Mouse (Mus musculus) hindbrain, embryonic 14.5 days (tissue): ENCODE data around the gene Map3k13. TPM values are rescaled to one million over a fixed set of nuclear protein-coding genes. Genes with fewer than 3 reads are reported as not detected.

Experiments
- ATAC-seq: fragments of 200-750 bp; cut with Nextera tagmentation; 2 replicates; pipeline ENCODE4 v1.8.0; 2017; ENCODE audit warnings: moderate number of reproducible peaks, mild to moderate bottlenecking, moderate TSS enrichment, moderate library complexity; ENCODE audit not compliant: low FRiP score
- DNase-seq: peaks from one replicate; pipeline ENCODE4 v3.0.0-alpha.2; 2015; ENCODE audit warnings: low spot score
- H3K27ac ChIP-seq: fragments of 300-500 bp; sonication (generic); 2 replicates; pipeline ENCODE4 v1.5.1; 2014; ENCODE audit warnings: mild to moderate bottlenecking, moderate library complexity
- H3K27me3 ChIP-seq: fragments of 300-500 bp; sonication (generic); 2 replicates; pipeline ENCODE4 v1.6.1; 2014; ENCODE audit warnings: mild to moderate bottlenecking, low read length, mixed read lengths; ENCODE audit not compliant: control insufficient read depth, insufficient read depth
- H3K36me3 ChIP-seq: fragments of 300-500 bp; sonication (generic); replicated peaks from 2 replicates; pipeline ENCODE4 v1.6.1; 2014; ENCODE audit not compliant: control insufficient read depth, insufficient read depth
- H3K4me1 ChIP-seq: fragments of 300-500 bp; sonication (generic); replicated peaks from 2 replicates; pipeline ENCODE4 v1.6.1; 2014; ENCODE audit warnings: antibody characterized with exemption, low read length, mixed read lengths; ENCODE audit not compliant: control insufficient read depth, insufficient read depth
- H3K4me2 ChIP-seq: fragments of 300-500 bp; sonication (generic); replicated peaks from 2 replicates; pipeline ENCODE4 v1.6.1; 2014; ENCODE audit warnings: mild to moderate bottlenecking, moderate library complexity
- H3K4me3 ChIP-seq: fragments of 300-500 bp; sonication (generic); replicated peaks from 2 replicates; pipeline ENCODE4 v1.5.1; 2014; ENCODE audit warnings: mild to moderate bottlenecking, low read length
- H3K9ac ChIP-seq: fragments of 300-500 bp; sonication (generic); 2 replicates; pipeline ENCODE4 v1.6.1; 2014
- H3K9me3 ChIP-seq: fragments of 300-500 bp; sonication (generic); 2 replicates; pipeline ENCODE4 v1.6.1; 2016; ENCODE audit warnings: low read length; ENCODE audit not compliant: control insufficient read depth
- WGBS: fragments of 180-500 bp; shearing (Covaris S2); extraction: QIAGEN DNeasy Blood & Tissue Kit; methylation state at CpG from one replicate; pipeline ENCODE4 v1.1.7; 2014; 5-methylcytosine and 5-hydroxymethylcytosine counted together
- polyA plus RNA-seq: library from polyadenylated mRNA; unstranded; fragments of >200 nt; fragmentation: Nextera tagmentation; extraction: Ambion mirVana; gene quantifications from 2 replicates; pipeline ENCODE4 v1.2.1, GENCODE M21; 2014

Map3k13 gene
- polyA plus RNA-seq, 1 experiment from 2014 or later, result 8.3 TPM

DNA sequence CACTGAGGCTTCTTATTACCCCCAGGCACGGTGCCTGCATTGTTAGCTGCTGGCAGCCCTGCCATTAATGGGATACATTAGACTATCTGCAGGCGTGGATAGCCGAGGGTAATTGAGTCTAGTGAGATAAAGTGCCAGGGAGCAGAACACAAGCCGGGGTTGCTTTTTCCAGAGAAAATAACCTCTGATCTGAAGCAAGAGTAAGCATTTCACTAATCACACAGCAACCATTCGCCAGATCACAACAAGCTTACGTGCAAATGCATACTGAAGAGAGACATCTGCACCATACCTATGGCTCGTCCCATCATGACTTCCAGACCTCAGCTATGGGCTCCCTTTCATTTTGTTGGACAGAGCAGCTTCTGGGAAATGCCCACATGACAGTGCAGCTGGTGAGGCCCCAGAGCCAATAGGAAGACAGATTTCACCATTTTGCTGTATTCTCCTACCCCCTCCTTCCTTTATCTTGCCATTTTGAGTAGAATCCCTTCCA lies 59.3 kb downstream of the Map3k13 start:
- ATAC-seq (peak; percentile 64), DNase-seq (peak; percentile 37)
- Histone ChIP-seq H3K27ac (peak overlapping the region; percentile 78), H3K9ac (no peak overlapping the region), H3K4me3 (no peak overlapping the region), H3K27me3 (no peaks in the 10 kb centered on the region), H3K4me1 (peaks cover 54% of the 10 kb centered on the region), H3K4me2 (peak overlapping the region; percentile 36), H3K36me3 (no peaks in the 10 kb centered on the region), H3K9me3 (no peaks in the 10 kb centered on the region)
- WGBS, result 30% methylated on average over 7 of the region's 7 CpGs

GRCm38 (mm10) chr16:21854589-21855284 lies 60.6 kb downstream of the Map3k13 start:
- Histone ChIP-seq H3K36me3 (no peaks in the 10 kb centered on the region), H3K9ac (no peak overlapping the region), H3K4me3 (no peak overlapping the region), H3K9me3 (no peaks in the 10 kb centered on the region), H3K4me1 (peaks cover 59% of the 10 kb centered on the region), H3K4me2 (no peak overlapping the region), H3K27ac (peak overlapping the region; percentile 78), H3K27me3 (no peaks in the 10 kb centered on the region)
- DNase-seq, result peak; percentile 20
- ATAC-seq, result no peak
- 74% methylated on average over 5 of the region's 5 CpGs for WGBS

DNA sequence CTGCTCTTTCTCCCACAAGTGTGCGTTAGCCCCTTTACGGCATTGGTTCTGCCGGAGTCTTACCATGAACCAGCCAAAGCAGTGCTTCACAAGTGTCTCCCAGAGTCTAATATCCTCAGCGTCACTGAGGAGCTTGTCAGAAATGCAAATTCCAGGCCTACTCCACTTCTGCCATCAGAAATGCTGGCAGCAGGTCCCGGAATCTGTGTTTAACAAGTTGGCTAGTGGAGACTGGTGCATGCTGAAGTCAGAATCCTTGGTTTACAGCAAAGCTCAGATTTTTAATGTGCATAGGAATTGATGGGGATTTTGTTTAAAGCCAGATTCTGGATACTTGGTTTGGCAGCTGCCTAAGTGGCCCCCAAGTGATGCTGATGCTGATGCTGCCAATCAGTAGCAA lies 62.0 kb downstream of the Map3k13 start:
- Histone ChIP-seq H3K27ac (no peak overlapping the region), H3K9me3 (no peaks in the 10 kb centered on the region), H3K4me1 (peaks cover 50% of the 10 kb centered on the region), H3K4me2 (no peak overlapping the region), H3K36me3 (no peaks in the 10 kb centered on the region), H3K9ac (no peak overlapping the region), H3K4me3 (no peak overlapping the region), H3K27me3 (no peaks in the 10 kb centered on the region)
- 69% methylated on average over 5 of the region's 5 CpGs for WGBS
- no peak for ATAC-seq
- DNase-seq, result peak; percentile 22

DNA sequence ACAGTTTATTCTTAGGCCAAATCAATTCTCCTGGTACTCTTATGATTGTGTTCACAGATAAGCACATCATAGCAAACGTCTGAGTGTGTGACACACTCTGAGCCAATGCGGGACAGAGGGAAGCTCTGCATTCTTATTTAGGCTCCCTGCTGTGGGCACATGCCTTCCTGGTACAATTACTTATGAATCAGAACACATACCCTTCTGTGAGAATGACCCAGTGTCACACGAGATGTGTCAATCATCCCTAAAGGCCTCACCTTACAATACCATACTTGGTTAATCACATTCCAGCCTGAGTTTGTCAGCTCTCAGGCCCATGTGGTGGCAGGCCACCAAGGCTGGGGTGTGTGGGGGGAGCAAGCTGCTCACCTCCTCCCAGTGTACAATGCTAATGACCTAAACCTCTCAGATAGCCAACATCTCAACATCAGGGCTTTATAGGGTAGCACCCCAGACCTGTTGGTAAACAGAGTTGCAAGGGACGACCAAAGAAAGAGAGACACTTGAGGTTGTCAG lies 63.0 kb downstream of the Map3k13 start:
- Histone ChIP-seq H3K4me1 (peaks cover 49% of the 10 kb centered on the region), H3K4me2 (no peak overlapping the region), H3K27ac (no peak overlapping the region), H3K9me3 (no peaks in the 10 kb centered on the region), H3K36me3 (no peaks in the 10 kb centered on the region), H3K9ac (no peak overlapping the region), H3K27me3 (no peaks in the 10 kb centered on the region), H3K4me3 (no peak overlapping the region)
- 31% methylated on average over 4 of the region's 4 CpGs for whole genome bisulfite sequencing
- DNase-seq (peak; percentile 22), ATAC-seq (no peak)

DNA sequence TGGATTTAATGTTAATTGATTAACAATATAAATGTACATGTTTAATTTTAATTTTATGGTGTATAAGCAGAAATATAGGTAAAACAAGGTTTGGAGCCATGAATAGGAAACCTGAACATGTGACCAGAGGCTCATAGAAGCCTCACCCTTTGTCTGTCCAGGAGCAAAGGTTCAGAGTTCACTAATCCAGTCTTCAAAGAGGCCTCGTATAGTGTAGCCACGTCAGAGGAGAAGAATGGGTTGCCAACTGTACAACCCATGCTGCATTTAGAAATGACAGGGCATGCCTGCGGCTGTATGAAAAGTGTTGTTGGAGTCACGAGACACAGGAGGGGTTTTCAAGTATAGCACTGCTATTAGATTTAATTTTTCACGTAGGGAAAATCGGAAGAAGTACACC lies 64.0 kb downstream of the Map3k13 start:
- Histone ChIP-seq H3K4me3 (no peak overlapping the region), H3K36me3 (no peaks in the 10 kb centered on the region), H3K4me1 (peaks cover 39% of the 10 kb centered on the region), H3K9ac (peak overlapping the region; percentile 18; the same call in 1 of the 2 replicates), H3K9me3 (no peaks in the 10 kb centered on the region), H3K4me2 (no peak overlapping the region), H3K27ac (no peak overlapping the region), H3K27me3 (no peaks in the 10 kb centered on the region)
- DNase-seq (no peak), ATAC-seq (no peak)
- WGBS, result 57% methylated on average over 6 of the region's 6 CpGs

GRCm38 (mm10) chr16:21858882-21859281 lies 64.7 kb downstream of the Map3k13 start:
- Histone ChIP-seq H3K4me1 (peaks cover 32% of the 10 kb centered on the region), H3K27ac (peak overlapping the region; percentile 44), H3K9me3 (no peaks in the 10 kb centered on the region), H3K36me3 (no peaks in the 10 kb centered on the region), H3K27me3 (no peaks in the 10 kb centered on the region), H3K4me3 (no peak overlapping the region), H3K9ac (peak overlapping the region; percentile 18; the same call in 1 of the 2 replicates), H3K4me2 (no peak overlapping the region)
- 33% methylated on average over 8 of the region's 8 CpGs for WGBS
- DNase-seq (no peak), ATAC-seq (peak; percentile 64; the same call in 1 of the 2 replicates)

- 88% methylated on average over 3 of the region's 3 CpGs for WGBS
- Histone ChIP-seq H3K4me3 (no peak overlapping the region), H3K4me1 (peaks cover 37% of the 10 kb centered on the region), H3K4me2 (no peak overlapping the region), H3K9me3 (no peaks in the 10 kb centered on the region), H3K27ac (no peak overlapping the region), H3K27me3 (no peaks in the 10 kb centered on the region), H3K36me3 (no peaks in the 10 kb centered on the region), H3K9ac (no peak overlapping the region)
- DNase-seq (no peak), ATAC-seq (no peak)
Observed at GRCm38 (mm10) chr16:21862448-21862847, 68.3 kb downstream of the Map3k13 start.

DNA sequence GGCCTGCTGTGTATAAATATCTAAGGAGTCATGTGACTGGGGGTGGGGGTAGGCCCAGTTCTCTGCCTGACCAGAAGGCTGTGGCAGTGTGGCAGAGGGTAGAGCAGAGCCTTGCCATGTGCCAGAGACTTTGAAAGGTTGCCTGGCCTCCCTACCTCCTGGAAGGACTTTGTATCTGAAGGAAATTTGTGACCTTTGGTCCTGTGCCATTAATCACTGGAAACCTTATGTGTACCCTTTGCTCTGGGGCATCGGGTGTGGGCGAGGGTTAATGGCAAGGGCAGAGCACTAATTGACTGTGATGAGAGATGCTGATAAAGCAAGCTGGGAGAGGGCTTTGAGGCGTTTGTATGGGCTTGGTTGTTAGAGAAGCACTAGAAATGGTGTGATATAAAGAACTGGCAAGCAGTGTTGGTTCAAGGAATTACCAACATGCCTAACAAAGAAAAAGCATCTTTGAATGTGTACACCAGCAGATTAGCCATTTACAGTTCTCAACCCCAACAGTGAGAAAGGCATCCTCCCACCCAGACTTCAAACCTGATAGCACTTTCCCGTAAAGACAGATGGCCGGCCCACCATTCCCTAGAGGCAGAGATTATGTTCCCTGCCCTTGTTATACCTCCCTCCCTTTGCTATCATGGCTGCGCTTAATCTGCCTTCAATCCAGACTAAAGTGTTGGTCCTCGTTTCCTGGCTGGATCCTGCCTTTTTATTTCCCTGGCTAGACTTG lies 71.3 kb downstream of the Map3k13 start:
- DNase-seq (peak; percentile 25), ATAC-seq (no peak)
- Histone ChIP-seq H3K27ac (peak overlapping the region; percentile 72), H3K27me3 (no peaks in the 10 kb centered on the region), H3K36me3 (no peaks in the 10 kb centered on the region), H3K9ac (peak overlapping the region; percentile 26; the same call in 1 of the 2 replicates), H3K4me3 (no peak overlapping the region), H3K9me3 (no peaks in the 10 kb centered on the region), H3K4me1 (peaks cover 36% of the 10 kb centered on the region), H3K4me2 (peak overlapping the region; percentile 32)
- 19% methylated on average over 7 of the region's 7 CpGs for WGBS

DNA sequence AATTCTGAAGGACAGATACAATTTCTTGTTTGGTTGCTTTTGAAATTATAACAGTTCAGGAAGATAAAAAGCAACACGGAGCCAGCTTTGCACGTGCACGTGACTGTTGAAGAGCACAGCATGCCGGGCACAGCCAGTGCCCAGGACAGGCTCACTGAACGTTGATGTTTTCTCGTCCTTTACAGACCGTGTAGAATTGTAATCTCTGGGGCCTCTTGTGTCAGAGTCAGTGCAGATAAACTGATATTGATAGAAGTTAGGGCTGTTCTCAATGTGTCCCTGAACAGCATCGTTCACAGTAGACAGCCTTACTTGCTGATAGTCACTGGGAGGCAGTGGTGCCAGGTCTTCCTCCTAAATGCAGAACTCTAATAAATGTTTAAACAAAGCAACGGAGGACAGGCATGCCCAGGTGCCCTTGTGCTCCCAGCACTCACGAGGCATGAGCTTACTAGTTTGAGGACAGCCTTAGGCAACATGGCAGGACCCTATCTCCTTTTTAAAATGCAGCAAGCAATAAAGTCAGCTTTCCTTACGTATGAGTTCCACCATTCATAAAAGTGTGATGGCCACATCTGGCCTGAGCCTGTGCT lies 71.9 kb downstream of the Map3k13 start:
- H3K4me1 ChIP-seq, result peaks cover 42% of the 10 kb centered on the region
- no peaks in the 10 kb centered on the region for H3K27me3 ChIP-seq
- peak overlapping the region; percentile 72 for H3K27ac ChIP-seq
- no peak for DNase-seq
- H3K36me3 ChIP-seq, result no peaks in the 10 kb centered on the region
- no peak overlapping the region for H3K4me3 ChIP-seq
- H3K9ac ChIP-seq, result peak overlapping the region; percentile 26; the same call in 1 of the 2 replicates
- H3K9me3 ChIP-seq, result no peaks in the 10 kb centered on the region
- WGBS, result 39% methylated on average over 11 of the region's 11 CpGs
- no peak for ATAC-seq
- peak overlapping the region; percentile 32 for H3K4me2 ChIP-seq
